ENCODE assay signal across 8 mouse cellular contexts in genomic region chr9:65101686-65102376, GRCm38 (mm10). TPM values are rescaled to one million over a fixed set of nuclear protein-coding genes. Genes with fewer than 3 reads are reported as not detected.
DNase-seq lines count a peak whose midpoint lies in the region; ATAC-seq and TF ChIP-seq lines count a peak whose summit lies in the region.

No protein-coding gene starts in this region.

- peak overlapping the region; percentile 85 for H3K4me2 ChIP-seq in intestine, embryonic 14.5 days (ENCODE audit: low read length)
- H3K4me2 ChIP-seq in liver, postnatal 0 days (ENCODE audit: low read depth, low read length) = peak overlapping the region; percentile 86

- H3K27ac ChIP-seq in gastrocnemius, adult 2 months = peak overlapping the region; percentile 90
- peak overlapping the region; percentile 93 for H3K27ac ChIP-seq in intestine, embryonic 14.5 days (ENCODE audit: low read depth)
- H3K27ac ChIP-seq in liver, postnatal 0 days (ENCODE audit: low read depth) = peak overlapping the region; percentile 90

- H3K9ac ChIP-seq in intestine, embryonic 14.5 days (ENCODE audit: low read length) = peak overlapping the region; percentile 90
- H3K9ac ChIP-seq in liver, postnatal 0 days (replicated peaks) = peak overlapping the region; percentile 63

- TF ChIP-seq CTCF in gastrocnemius, adult 2 months (IDR thresholded peaks at IDR 0.05) = no peak
- no peak for TF ChIP-seq CTCF in liver, postnatal 0 days (IDR thresholded peaks at IDR 0.05; ENCODE audit: low read depth)

- no peak for TF ChIP-seq EP300 in liver, postnatal 0 days (IDR thresholded peaks at IDR 0.05; ENCODE audit: low read depth)

- H3K4me3 ChIP-seq in megakaryocyte, embryonic 14.5 days (replicated peaks) = peak overlapping the region; percentile 90
- H3K4me3 ChIP-seq in gastrocnemius, adult 2 months = peak overlapping the region; percentile 89
- H3K4me3 ChIP-seq in intestine, embryonic 14.5 days (ENCODE audit: low read depth, low read length) = peak overlapping the region; percentile 84
- H3K4me3 ChIP-seq in liver, postnatal 0 days (ENCODE audit: low read depth, low read length) = peak overlapping the region; percentile 62

- peak; percentile 34 to 35 for DNase-seq in cerebellum, postnatal 36 days
- DNase-seq in gastrocnemius, adult 2 months = peak; percentile 69
- peak; percentile 89 for DNase-seq in intestine, embryonic 14.5 days (ENCODE audit: low spot score)
- peak; percentile 72 for DNase-seq in liver, postnatal 0 days
- DNase-seq in ovary, postnatal 14 days (ENCODE audit: low spot score) = peak; percentile 37
- no peak for DNase-seq in spleen, postnatal 36 days (ENCODE audit: low spot score in 2 of 2)

- WGBS in intestine, embryonic 14.5 days = under 1% methylated on average over 39 of the region's 39 CpGs
- WGBS in liver, postnatal 0 days (ENCODE audit: insufficient replicate concordance) = 3% methylated on average over 37 of the region's 39 CpGs

- H3K9me3 ChIP-seq in megakaryocyte, embryonic 14.5 days = peaks cover 22% of the 10 kb centered on the region
- peaks cover 6% of the 10 kb centered on the region for H3K9me3 ChIP-seq in intestine, embryonic 14.5 days (ENCODE audit: control insufficient read depth, low read length)
- no peaks in the 10 kb centered on the region for H3K9me3 ChIP-seq in liver, postnatal 0 days (ENCODE audit: low read length)

- H3K4me1 ChIP-seq in megakaryocyte, embryonic 14.5 days = peaks cover 17% of the 10 kb centered on the region
- peaks cover 29% of the 10 kb centered on the region for H3K4me1 ChIP-seq in intestine, embryonic 14.5 days (replicated peaks; ENCODE audit: control insufficient read depth, insufficient read depth, low read length)
- H3K4me1 ChIP-seq in liver, postnatal 0 days (ENCODE audit: insufficient read depth) = peaks cover 18% of the 10 kb centered on the region

- no peak for ATAC-seq in megakaryocyte, adult 5-6 weeks (ENCODE audit: poor library complexity, severe bottlenecking)
- ATAC-seq in intestine, embryonic 14.5 days (replicated peaks; ENCODE audit: low FRiP score, low TSS enrichment, low read depth) = peak; percentile 64
- ATAC-seq in liver, postnatal 0 days = peak; percentile 79

- intact Hi-C loops in gastrocnemius, adult 2 months (cut with DNase I) = no loop called here

- no peaks in the 10 kb centered on the region for H3K36me3 ChIP-seq in megakaryocyte, embryonic 14.5 days (replicated peaks; ENCODE audit: low read length)
- H3K36me3 ChIP-seq in intestine, embryonic 14.5 days (ENCODE audit: control insufficient read depth, insufficient read depth, low read length) = no peaks in the 10 kb centered on the region
- H3K36me3 ChIP-seq in liver, postnatal 0 days (replicated peaks; ENCODE audit: insufficient read depth, low read length) = no peaks in the 10 kb centered on the region

- peaks cover 80% of the 10 kb centered on the region for H3K27me3 ChIP-seq in megakaryocyte, embryonic 14.5 days (replicated peaks)
- no peaks in the 10 kb centered on the region for H3K27me3 ChIP-seq in intestine, embryonic 14.5 days (replicated peaks; ENCODE audit: control insufficient read depth, insufficient read depth, low read length)
- peaks cover 28% of the 10 kb centered on the region for H3K27me3 ChIP-seq in liver, postnatal 0 days (ENCODE audit: insufficient read depth, low read length)

RNA-seq across cellular contexts. Expression of gene Igdcc4, which starts 0.5 kb away (rescaled TPM):
- 0.08 TPM in 1 of 2 replicates, not detected in the other for polyA plus RNA-seq in megakaryocyte, embryonic 14.5 days (2012; ENCODE audit: insufficient read depth, low replicate concordance)
- 0.05 and 0.09 TPM in 2 replicates for total RNA-seq in megakaryocyte, adult 5-6 weeks (2015)
- not detected in 2 replicates for total RNA-seq in megakaryocyte, adult 5-6 weeks (2017)
- 10 to 100 TPM; 22.1 to 34.4 TPM for total RNA-seq in gastrocnemius, adult 2 months (2021)
- 39.6 and 42.2 TPM in 2 replicates for polyA plus RNA-seq in intestine, embryonic 14.5 days (2014; fragmentation: Nextera tagmentation; extraction: Ambion mirVana)
- polyA plus RNA-seq in liver, postnatal 0 days (2015; fragmentation: Nextera tagmentation; extraction: Ambion mirVana) = 5.8 and 6.0 TPM in 2 replicates

RNA-seq across cellular contexts. Expression of gene Igdcc3, which starts 39.2 kb away (rescaled TPM):
- not detected in 2 replicates for polyA plus RNA-seq in megakaryocyte, embryonic 14.5 days (2012; ENCODE audit: insufficient read depth, low replicate concordance)
- not detected in 2 replicates for total RNA-seq in megakaryocyte, adult 5-6 weeks (2015)
- total RNA-seq in megakaryocyte, adult 5-6 weeks (2017) = not detected in 2 replicates
- total RNA-seq in gastrocnemius, adult 2 months (2021) = under 1 TPM; 0.17 to 0.18 TPM
- polyA plus RNA-seq in intestine, embryonic 14.5 days (2014; fragmentation: Nextera tagmentation; extraction: Ambion mirVana) = 2.7 and 2.9 TPM in 2 replicates
- polyA plus RNA-seq in liver, postnatal 0 days (2015; fragmentation: Nextera tagmentation; extraction: Ambion mirVana) = not detected in 2 replicates

Comparison
In these comparisons a context has a peak if more than half of its experiments do, and no peak if none do; other contexts are left out.
1. DNase-seq: peak in cerebellum, postnatal 36 days (2 of 2), gastrocnemius, adult 2 months (single experiment), intestine, embryonic 14.5 days (single experiment), liver, postnatal 0 days (single experiment) and ovary, postnatal 14 days (single experiment); none in spleen, postnatal 36 days (0 of 2).
2. Peak in every context shown above with its lines, with median percentiles within 50 percentile points of each other: H3K4me3 ChIP-seq and H3K27ac ChIP-seq.